Mouse (Mus musculus): ENCODE results near the gene Ahsg.

GRCm38 (mm10) chr16:22848331-22848730 is 42.7 kb upstream of the Ahsg start:
- TF ChIP-seq CTCF (IDR thresholded peaks at IDR 0.05; ENCODE audit: extremely low read depth, insufficient read depth, insufficient read length, insufficient replicate concordance) (no peak), POLR2A (IDR thresholded peaks at IDR 0.05; ENCODE audit: low read depth, low read length) (no peak)
